Mouse (Mus musculus) CD4-positive naive resting alpha-beta T cell, adult 76 days (primary cell): Measurements from ENCODE around the gene Sptssa. TPM values are rescaled to one million over a fixed set of nuclear protein-coding genes. Genes with fewer than 3 reads are reported as not detected.

Experiments used
- total RNA-seq: library from RNA; stranded (reverse); gene quantifications from one replicate; pipeline ENCODE4 v1.2.4, GENCODE M21; 2023

Gene Sptssa
- total RNA-seq, result 32.9 TPM

DNA sequence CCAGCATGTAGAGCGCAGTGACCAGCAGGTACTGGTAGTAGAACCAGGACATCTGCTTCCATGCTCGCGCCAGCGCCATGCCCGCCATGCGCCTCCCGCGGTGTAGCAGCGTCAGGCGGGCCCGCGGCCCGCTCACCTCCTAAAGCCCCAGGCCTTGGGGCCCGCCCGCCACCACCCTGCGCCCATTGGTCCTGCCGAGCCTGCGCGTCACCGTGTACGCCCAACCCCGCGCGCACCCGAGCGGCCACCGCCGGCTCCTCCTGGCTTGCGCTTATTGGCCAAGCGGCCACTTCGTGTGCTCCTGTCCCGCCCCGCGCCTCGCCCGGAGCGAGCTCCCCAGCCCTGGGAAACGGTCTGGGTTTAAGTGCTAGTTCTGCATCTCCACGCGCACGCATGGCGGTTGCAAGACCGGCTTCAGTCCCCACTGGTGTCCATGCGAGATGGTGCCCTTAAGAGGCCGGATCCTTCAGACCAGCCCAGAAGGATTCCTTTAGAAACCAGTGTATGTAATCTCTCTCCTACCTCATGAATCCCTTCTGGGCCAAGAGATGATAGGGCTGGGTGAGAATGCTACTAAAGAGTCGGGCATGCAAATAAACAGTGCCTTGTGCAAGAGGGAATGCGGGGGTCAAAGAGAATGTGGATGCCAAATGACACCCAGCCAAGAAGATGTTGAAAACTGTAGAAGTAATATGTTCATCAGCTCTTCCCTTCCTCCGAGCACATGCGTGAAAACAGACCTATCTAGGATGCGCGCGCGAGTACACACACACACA lies at the start of gene Sptssa:
Gene Sptssa, minus strand, starts transcription at position 178 of the 776 bp plus-strand sequence.

DNA sequence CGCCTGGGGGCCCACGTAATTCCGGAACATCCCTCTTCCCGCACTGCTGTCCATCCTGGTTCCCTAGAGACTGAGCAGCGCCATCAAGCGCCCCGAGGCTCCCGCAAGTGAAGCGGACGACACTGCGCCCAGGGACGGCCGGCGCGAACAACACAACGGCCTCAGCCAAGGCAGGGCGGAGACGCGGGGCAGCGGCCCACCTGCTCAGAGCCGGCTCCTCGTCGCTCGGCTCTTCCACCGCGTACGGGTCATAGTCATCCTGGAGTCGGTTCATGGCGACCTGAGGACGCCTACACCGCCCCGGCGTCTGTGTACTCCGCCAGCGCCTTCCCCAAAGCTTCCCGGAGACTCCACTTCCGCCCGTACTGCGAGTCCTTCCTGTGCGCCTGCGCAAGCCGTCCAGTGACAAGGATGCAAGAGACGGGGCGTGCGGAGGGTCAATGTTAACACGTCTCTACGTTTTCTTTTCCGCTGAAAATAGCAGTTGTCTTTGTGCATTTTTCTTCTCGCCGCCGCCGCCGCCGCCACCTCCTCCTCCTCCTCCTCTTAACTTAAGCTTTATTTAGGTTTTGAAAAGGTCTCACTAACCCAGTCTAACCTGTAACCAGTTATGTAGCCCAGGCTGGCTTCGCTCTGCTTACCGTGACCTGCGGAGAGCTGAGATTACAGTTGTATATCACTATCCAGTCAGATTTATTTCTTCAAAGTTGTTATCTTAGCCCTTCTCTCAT lies 39.3 kb upstream of the Sptssa start, which contains the start of gene Eapp:
Gene Eapp, minus strand, starts transcription at position 387 of the 731 bp plus-strand sequence.

Other genes with a start within 250 kb of the Sptssa start
- gene Eapp, start 39.3 kb upstream of the Sptssa start, total RNA-seq, result 37.5 TPM
- gene Snx6, start 139.1 kb upstream of the Sptssa start, total RNA-seq, result 61.6 TPM
- gene Cfl2, start 206.3 kb upstream of the Sptssa start, total RNA-seq, result 40.1 TPM